ENCODE assay signal across 9 mouse cellular contexts in the genomic region with DNA sequence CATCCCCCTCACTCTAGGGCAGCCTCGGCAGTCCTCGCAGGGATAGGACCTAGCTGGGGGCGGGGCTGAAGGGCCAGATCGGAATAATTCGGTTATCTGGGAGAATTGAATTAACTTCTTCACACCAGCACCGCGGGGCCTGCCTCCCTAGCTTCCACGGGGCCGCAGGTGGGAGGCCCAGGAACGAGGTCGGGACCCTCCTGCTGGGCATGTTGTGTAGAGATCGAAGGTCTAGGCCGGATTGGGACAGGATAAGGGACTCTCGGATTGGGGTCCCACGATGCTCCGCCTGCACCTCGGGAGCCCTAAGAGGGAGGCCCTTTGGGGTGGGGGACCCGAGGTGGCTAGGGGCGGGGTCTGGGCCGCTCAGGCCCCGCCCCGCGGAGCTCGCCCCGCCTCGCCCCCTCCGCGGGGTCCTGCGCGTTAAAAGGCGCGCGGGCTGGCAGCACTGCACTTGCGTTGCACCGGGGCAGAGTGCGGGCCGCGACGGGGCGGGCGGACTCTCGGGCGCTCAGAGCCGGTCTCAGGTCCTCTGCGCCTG. TPM values are rescaled to one million over a fixed set of nuclear protein-coding genes. Genes with fewer than 3 reads are reported as not detected.
A peak's percentile ranks its signal among the peaks of the same experiment; 100 is the strongest.
DNase-seq lines count a peak whose midpoint lies in the region; ATAC-seq lines count a peak whose summit lies in the region.
"Had no signal": no experiment of that assay in that cellular context is flagged by ENCODE, and none has a peak within 500 bp of the region (broad histone marks: within the 10 kb centered on the region; RNA-seq: fewer than 3 reads in every experiment).

A gene (plus strand): TSS at position 453 of the 541 bp plus-strand sequence.

- H3K4me3 ChIP-seq in kidney, embryonic 15.5 days (replicated peaks) = peak within 1 kb of the TSS; percentile 43
- peak within 1 kb of the TSS; percentile 33 for H3K4me3 ChIP-seq in intestine, embryonic 15.5 days (replicated peaks)
- peak within 1 kb of the TSS; percentile 25 for H3K4me3 ChIP-seq in neural tube, embryonic 12.5 days
- H3K4me3 ChIP-seq: megakaryocyte, embryonic 14.5 days had no signal

- no peak for ATAC-seq in kidney, embryonic 15.5 days (replicated peaks; ENCODE audit: low FRiP score)
- peak; percentile 23; the same call in 1 of the 2 replicates for ATAC-seq in intestine, embryonic 15.5 days
- peak; percentile 39 for ATAC-seq in neural tube, embryonic 12.5 days (ENCODE audit: low FRiP score, low read depth)

- H3K9ac ChIP-seq in kidney, embryonic 15.5 days = 0 out of 2 replicates have a peak within 1 kb of the TSS, but pooled peaks have one; percentile 14
- H3K9ac ChIP-seq in intestine, embryonic 15.5 days = 0 out of 2 replicates have a peak within 1 kb of the TSS, but pooled peaks have one; percentile 13
- H3K9ac ChIP-seq in neural tube, embryonic 12.5 days = peak within 1 kb of the TSS; percentile 40; the same call in 1 of the 2 replicates

- H3K27me3 ChIP-seq in kidney, embryonic 15.5 days = peaks cover 70% of the 10 kb centered on the region
- H3K27me3 ChIP-seq in intestine, embryonic 15.5 days (replicated peaks) = peaks cover 53% of the 10 kb centered on the region
- peaks cover 67% of the 10 kb centered on the region for H3K27me3 ChIP-seq in neural tube, embryonic 12.5 days (replicated peaks)

- 0 out of 2 replicates have a peak, but pooled peaks cover 2% of the 10 kb centered on the region for H3K36me3 ChIP-seq in kidney, embryonic 15.5 days
- no peaks in the 10 kb centered on the region for H3K36me3 ChIP-seq in intestine, embryonic 15.5 days
- H3K36me3 ChIP-seq in neural tube, embryonic 12.5 days = no peaks in the 10 kb centered on the region

- peak within 1 kb of the TSS; percentile 62 for H3K4me2 ChIP-seq in kidney, embryonic 15.5 days
- H3K4me2 ChIP-seq in intestine, embryonic 15.5 days (replicated peaks) = peak within 1 kb of the TSS; percentile 60
- H3K4me2 ChIP-seq in neural tube, embryonic 12.5 days (replicated peaks) = peak within 1 kb of the TSS; percentile 56

- peaks cover 38% of the 10 kb centered on the region for H3K4me1 ChIP-seq in kidney, embryonic 15.5 days
- H3K4me1 ChIP-seq in intestine, embryonic 15.5 days (replicated peaks) = peaks cover 26% of the 10 kb centered on the region
- H3K4me1 ChIP-seq in neural tube, embryonic 12.5 days = peaks cover 32% of the 10 kb centered on the region

- WGBS in kidney, embryonic 15.5 days = under 1% methylated on average over 45 of the region's 45 CpGs
- WGBS in intestine, embryonic 15.5 days = 1% methylated on average over 45 of the region's 45 CpGs
- 1% methylated on average over 45 of the region's 45 CpGs for WGBS in neural tube, embryonic 12.5 days

- H3K27ac ChIP-seq in kidney, embryonic 15.5 days = no peak within 1 kb of the TSS
- H3K27ac ChIP-seq in intestine, embryonic 15.5 days = no peak within 1 kb of the TSS
- no peak within 1 kb of the TSS for H3K27ac ChIP-seq in neural tube, embryonic 12.5 days

- H3K9me3 ChIP-seq in kidney, embryonic 15.5 days (replicated peaks) = no peaks in the 10 kb centered on the region
- H3K9me3 ChIP-seq in intestine, embryonic 15.5 days = no peaks in the 10 kb centered on the region
- no peaks in the 10 kb centered on the region for H3K9me3 ChIP-seq in neural tube, embryonic 12.5 days

- DNase-seq in kidney, postnatal 25 days = no peak
- DNase-seq in embryo, embryonic 11 days = peak; percentile 45
- no peak for DNase-seq in spleen, postnatal 36 days (ENCODE audit: low spot score in 2 of 2)
- no peak for DNase-seq in cerebellum, adult 11 months
- no peak for DNase-seq in thymus, adult 18-20 months

RNA-seq across cellular contexts. Expression of the gene that starts here (rescaled TPM):
- polyA plus RNA-seq in kidney, embryonic 15.5 days (2015; fragmentation: Nextera tagmentation; extraction: Ambion mirVana) = 0.72 and 1.9 TPM in 2 replicates
- polyA plus RNA-seq in intestine, embryonic 15.5 days (2015; fragmentation: Nextera tagmentation; extraction: Ambion mirVana) = 3.4 and 4.2 TPM in 2 replicates
- 1.9 and 2.4 TPM in 2 replicates for polyA plus RNA-seq in neural tube, embryonic 12.5 days (2016; fragmentation: Nextera tagmentation; extraction: Ambion mirVana)
